Mouse (Mus musculus): ENCODE measurements around the gene Gm11992.

GRCm38 (mm10) chr11:9050241-9050640 is 1.8 kb downstream of the Gm11992 start:
- TF ChIP-seq POLR2A (IDR thresholded peaks at IDR 0.05; ENCODE audit: borderline replicate concordance, extremely low read depth, low read depth, low read length), result no peak
- TF ChIP-seq CTCF (IDR thresholded peaks at IDR 0.05; ENCODE audit: insufficient read depth, low read length), result no peak
